Comparison of ENCODE assay signal across 8 mouse cellular contexts in genomic region chr4:128899332-128899731, GRCm38 (mm10). TPM values are rescaled to one million over a fixed set of nuclear protein-coding genes. Genes with fewer than 3 reads are reported as not detected.
DNase-seq lines count a peak whose midpoint lies in the region; ATAC-seq lines count a peak whose summit lies in the region.

No protein-coding gene starts in this region.

- peak; percentile 93 for ATAC-seq in midbrain, embryonic 12.5 days (ENCODE audit: low FRiP score, low read depth)
- peak; percentile 78 for ATAC-seq in stomach, embryonic 16.5 days (ENCODE audit: insufficient read depth, low FRiP score)

- no peaks in the 10 kb centered on the region for H3K27me3 ChIP-seq in midbrain, embryonic 12.5 days
- H3K27me3 ChIP-seq in stomach, embryonic 16.5 days (ENCODE audit: control insufficient read depth, insufficient read depth, low read length) = no peaks in the 10 kb centered on the region

- H3K36me3 ChIP-seq in midbrain, embryonic 12.5 days = peaks cover 7% of the 10 kb centered on the region
- no peaks in the 10 kb centered on the region for H3K36me3 ChIP-seq in stomach, embryonic 16.5 days (ENCODE audit: control insufficient read depth, insufficient read depth, low read length)

- H3K27ac ChIP-seq in midbrain, embryonic 12.5 days (replicated peaks) = peak overlapping the region; percentile 85
- peak overlapping the region; percentile 81 for H3K27ac ChIP-seq in stomach, embryonic 16.5 days (ENCODE audit: low read length)

- H3K4me2 ChIP-seq in midbrain, embryonic 12.5 days (replicated peaks) = peak overlapping the region; percentile 0; the same call in 1 of the 2 replicates
- no peak overlapping the region for H3K4me2 ChIP-seq in stomach, embryonic 16.5 days (ENCODE audit: low read depth, low read length)

- peaks cover 36% of the 10 kb centered on the region for H3K4me1 ChIP-seq in midbrain, embryonic 12.5 days
- peaks cover 25% of the 10 kb centered on the region for H3K4me1 ChIP-seq in stomach, embryonic 16.5 days (ENCODE audit: control insufficient read depth, insufficient read depth, low read length)

- no peaks in the 10 kb centered on the region for H3K9me3 ChIP-seq in midbrain, embryonic 12.5 days
- no peaks in the 10 kb centered on the region for H3K9me3 ChIP-seq in stomach, embryonic 16.5 days (replicated peaks; ENCODE audit: control insufficient read depth, low read length)

- 0% methylated on average over 6 of the region's 6 CpGs for WGBS in midbrain, embryonic 12.5 days
- WGBS in stomach, embryonic 16.5 days = 19% methylated on average over 6 of the region's 6 CpGs

- peak; percentile 91 for DNase-seq in brain, adult 2 months (ENCODE audit: low read depth, low spot score)
- peak; percentile 75 for DNase-seq in embryo, embryonic 11.5 days (ENCODE audit: low read depth, low spot score)
- DNase-seq in heart, adult 9 months (ENCODE audit: low spot score in 2 of 2) = peak; percentile 51 to 60
- DNase-seq in kidney, adult 18-20 months = peak; percentile 71
- peak; percentile 77 to 78 for DNase-seq in left cerebral cortex, postnatal 25 days (ENCODE audit: low spot score in 2 of 2)
- DNase-seq in spleen, adult 12 weeks (ENCODE audit: low spot score) = no peak

- peak overlapping the region; percentile 37 for H3K9ac ChIP-seq in midbrain, embryonic 12.5 days (replicated peaks)
- peak overlapping the region; percentile 59 for H3K9ac ChIP-seq in stomach, embryonic 16.5 days (ENCODE audit: low read length)

- H3K4me3 ChIP-seq in midbrain, embryonic 12.5 days = no peak overlapping the region
- no peak overlapping the region for H3K4me3 ChIP-seq in stomach, embryonic 16.5 days (replicated peaks; ENCODE audit: low read length)

- intact Hi-C loops in left cerebral cortex, postnatal 25 days (cut with DNase I) = no loop called here

RNA-seq across cellular contexts. Expression of gene Trim62, which starts 16.0 kb away (rescaled TPM):
- total RNA-seq in left cerebral cortex, postnatal 25 days (2021) = 10 to 100 TPM; 17.2 to 20.4 TPM
- 14.9 and 16.7 TPM in 2 replicates for polyA plus RNA-seq in midbrain, embryonic 12.5 days (2016; fragmentation: Nextera tagmentation; extraction: Ambion mirVana)
- 2.0 and 2.8 TPM in 2 replicates for polyA plus RNA-seq in stomach, embryonic 16.5 days (2015; fragmentation: Nextera tagmentation; extraction: Ambion mirVana)
